Mouse (Mus musculus) urinary bladder, adult 2 months (tissue): ENCODE measurements around the gene Cdx4. TPM values are rescaled to one million over a fixed set of nuclear protein-coding genes. Genes with fewer than 3 reads are reported as not detected.
A peak's percentile ranks its signal among the peaks of the same experiment; 100 is the strongest.

Experiments
- DNase-seq: peaks from one replicate; pipeline ENCODE4 v3.0.0; 2022; ENCODE audit warnings: low spot score
- polyA plus RNA-seq: library from polyadenylated mRNA; depleted of rRNA; stranded (reverse); fragments of >200 nt; gene quantifications from 2 replicates; pipeline ENCODE4 v1.2.3, GENCODE M21; 2012; rRNA removed

Cdx4 gene
- polyA plus RNA-seq, result not detected in 2 replicates

DNA sequence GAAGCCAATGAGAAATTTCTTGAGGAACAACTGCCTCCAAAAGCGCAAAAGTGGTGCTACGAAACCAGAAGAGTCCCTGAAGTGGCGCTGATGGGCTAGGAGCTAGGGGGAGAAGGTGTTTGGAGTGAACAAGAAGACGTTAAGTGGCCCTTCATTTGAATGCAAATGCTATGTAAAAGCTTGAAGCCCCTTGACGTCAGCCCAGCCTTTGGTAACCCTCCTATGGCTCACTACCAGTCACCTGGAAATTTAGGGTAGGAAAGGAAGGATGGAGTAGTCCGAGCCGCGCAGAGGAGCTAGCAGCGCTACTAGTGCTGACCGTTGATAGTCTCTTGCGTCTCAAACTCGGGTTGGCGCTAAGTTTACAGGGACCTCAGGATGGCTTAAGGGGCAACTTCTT lies at the start of gene Cdx4:
Gene Cdx4, plus strand, starts transcription at position 253 of the 400 bp plus-strand sequence.
- no peak for DNase-seq

- no peak for DNase-seq
Measured at GRCm38 (mm10) chrX:103274325-103274724, 46.9 kb upstream of the Cdx4 start.

DNA sequence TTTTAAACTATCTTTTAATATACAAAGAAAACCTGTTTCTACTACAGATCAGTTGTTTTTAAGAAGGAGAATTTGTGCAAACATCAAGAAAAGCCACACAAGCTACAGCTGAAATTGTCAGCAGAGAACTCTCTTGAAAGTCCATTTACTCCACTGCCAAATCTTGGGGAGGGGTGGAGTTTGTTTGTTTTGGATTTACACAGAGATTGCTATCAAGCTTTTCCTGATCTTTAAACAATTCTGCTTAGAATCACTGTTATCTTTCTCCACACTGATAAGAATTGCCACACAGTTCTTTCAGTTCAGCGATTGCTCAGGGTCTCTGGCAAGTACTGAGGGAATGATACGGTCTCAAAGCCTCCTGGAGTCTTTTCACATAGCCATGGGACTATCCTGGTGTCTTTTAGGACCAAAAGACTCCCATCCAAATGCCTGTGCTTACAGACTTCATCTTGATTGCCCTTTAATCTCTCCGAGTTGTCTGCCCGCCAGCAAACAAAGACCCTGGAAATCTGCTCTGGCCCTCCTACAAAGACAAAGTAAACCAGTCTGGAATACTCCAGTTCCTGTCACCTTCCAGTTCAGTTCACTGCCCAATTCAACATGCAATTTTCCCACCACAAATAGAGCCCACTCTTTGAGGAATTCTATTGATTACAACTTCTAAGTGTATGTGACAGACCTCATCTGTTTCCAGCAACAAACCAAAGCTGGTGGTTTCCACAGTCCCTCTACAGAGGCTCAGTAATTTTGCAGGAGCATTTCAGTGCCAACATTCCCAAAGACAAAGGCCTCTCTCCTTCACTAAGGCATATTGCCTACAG lies 34.1 kb upstream of the Cdx4 start:
- DNase-seq, result no peak

DNA sequence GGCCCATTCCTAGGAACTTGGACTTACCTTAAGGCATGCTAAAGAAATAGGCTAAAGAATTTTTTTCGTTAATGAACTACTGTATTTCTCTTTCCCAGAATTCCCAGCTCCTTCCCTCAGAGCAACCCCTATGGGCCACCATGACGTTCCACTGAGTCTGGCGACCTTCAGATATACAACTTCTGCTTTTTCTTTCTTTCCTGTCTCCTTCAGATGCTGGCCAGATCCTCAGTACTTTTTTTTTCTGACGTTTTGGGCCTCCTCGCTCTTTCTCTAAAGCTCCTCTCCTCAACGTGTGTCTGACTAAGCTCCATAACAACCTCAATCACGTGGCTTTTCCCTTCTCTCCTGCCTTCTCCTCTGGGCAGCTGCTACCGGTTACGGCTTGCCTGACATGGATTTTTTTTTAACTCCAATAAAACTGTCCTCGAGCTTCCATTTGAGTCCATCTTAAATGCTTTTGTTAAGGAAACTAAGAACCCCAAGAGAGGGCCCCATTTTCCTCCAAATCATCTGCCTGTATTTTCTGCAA lies 33.3 kb upstream of the Cdx4 start:
- DNase-seq, result no peak

GRCm38 (mm10) chrX:103288485-103289330 lies 32.5 kb upstream of the Cdx4 start:
- DNase-seq, result no peak

- no peak for DNase-seq
Measured at GRCm38 (mm10) chrX:103298937-103299336, 22.3 kb upstream of the Cdx4 start.

GRCm38 (mm10) chrX:103308262-103308661 lies 12.9 kb upstream of the Cdx4 start:
- no peak for DNase-seq

GRCm38 (mm10) chrX:103311723-103312122 lies 9.5 kb upstream of the Cdx4 start:
- no peak for DNase-seq

DNA sequence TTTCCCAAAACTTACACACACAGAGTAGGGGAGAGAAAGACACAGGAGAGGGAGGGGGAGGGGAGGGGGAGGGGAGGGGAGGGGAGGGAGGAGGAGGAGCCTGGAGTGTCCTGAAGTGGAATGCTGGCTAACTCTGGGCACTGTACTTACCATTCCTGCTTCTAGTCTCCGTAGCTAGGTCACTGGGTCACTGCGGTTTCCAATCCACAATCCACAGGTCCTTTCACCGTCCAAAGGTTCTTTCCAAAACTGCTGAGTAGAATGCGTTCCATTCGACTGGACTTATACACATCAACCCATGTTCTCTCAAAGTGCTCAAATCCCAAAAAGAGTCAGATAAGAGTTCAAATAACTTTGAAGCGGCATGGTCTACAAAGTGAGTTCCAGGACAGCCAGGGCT lies 7.1 kb upstream of the Cdx4 start:
- DNase-seq, result no peak

GRCm38 (mm10) chrX:103325900-103326299 lies 4.7 kb downstream of the Cdx4 start:
- DNase-seq, result no peak

DNA sequence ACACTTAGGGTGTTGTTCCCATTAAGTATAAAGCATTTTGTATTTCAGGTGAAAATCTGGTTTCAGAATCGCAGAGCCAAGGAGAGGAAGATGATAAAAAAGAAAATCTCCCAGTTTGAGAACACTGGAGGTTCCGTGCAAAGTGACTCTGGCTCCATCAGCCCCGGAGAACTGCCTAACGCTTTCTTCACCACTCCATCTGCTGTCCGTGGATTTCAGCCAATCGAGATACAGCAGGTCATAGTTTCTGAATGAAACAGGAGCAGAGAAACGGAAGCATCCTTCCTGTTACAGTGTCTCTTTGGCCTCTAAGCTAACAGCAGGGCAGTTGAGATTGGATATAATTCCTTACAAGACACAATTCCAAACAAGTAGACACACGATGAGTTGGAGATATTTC lies 8.2 kb downstream of the Cdx4 start:
- no peak for DNase-seq

DNA sequence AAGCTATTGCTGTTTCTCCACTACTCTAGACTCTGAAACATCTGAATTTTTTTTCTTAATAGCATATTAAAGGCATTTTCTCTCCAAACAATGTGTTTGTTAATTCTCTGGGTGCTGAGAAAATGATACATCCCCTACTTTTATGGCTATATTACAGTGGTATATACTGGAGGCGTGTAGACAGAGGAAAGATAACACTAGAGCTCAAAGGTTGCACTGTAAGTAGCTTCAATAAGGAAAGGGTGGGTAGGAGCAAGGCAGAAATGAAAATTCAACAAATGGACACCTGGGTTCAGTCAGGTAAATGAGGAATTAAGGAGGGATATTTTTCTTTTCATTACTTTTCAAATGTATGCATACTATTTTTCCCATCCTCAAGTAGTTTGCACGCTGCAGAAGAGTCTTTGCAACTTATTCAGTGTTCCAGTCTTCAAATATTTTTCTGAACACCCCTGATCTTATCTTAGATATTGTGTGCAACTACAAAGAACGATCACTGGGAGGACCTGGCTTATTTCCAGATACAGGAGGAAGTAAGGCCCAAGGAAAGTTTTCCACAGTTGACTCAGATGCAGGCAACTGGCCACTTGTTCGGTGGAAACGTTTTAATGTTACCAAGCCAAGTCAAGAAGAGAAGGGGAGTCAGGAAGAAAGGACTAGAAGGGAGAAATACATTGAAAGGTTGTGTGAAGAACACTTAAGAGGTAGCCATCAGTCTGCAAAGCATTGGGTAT lies 10.1 kb downstream of the Cdx4 start:
- DNase-seq, result no peak

- no peak for DNase-seq
Measured at GRCm38 (mm10) chrX:103341369-103342113, 20.3 kb downstream of the Cdx4 start.

DNA sequence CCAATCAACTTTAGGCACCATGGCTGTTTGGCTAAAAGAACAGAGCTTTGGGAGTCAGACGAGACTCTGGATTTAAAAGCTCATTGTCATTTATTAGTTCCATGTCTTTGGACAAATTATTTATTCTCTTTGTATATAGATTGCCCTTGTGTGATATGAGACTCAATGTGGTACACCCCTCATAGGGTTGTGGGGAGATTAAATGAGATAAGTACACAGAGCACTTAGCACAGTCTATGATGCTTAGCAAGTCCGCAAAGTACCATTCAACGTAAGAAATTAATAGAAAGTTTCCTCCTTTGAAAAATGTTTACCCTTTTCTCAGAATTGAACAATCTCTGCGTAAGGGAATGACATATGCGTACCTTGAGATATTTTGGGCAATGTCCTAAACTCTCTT lies 34.6 kb downstream of the Cdx4 start:
- DNase-seq, result no peak

DNA sequence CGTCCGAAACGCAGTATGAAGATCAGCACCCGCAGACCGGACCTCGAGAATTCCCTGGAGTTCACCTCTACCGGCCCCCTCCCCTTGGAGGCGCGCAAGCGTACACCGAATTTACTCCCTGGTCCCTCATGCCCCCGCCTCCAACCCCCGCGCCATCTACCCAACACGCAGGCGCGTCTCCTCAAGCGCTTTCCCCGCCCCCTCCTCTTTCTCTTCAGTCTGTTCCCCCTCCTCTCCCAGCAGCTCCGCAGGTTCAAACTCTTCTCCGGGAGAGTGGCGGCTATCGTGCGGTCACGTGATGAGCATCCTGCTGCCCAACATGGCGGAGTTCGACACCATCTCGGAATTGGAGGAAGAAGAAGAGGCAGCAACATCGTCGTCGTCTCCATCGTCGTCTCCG lies 35.1 kb downstream of the Cdx4 start, which contains the start of gene Chic1:
Gene Chic1, plus strand, starts transcription at position 190 of the 400 bp plus-strand sequence.
- peak; percentile 29 for DNase-seq

- no peak for DNase-seq
Measured at GRCm38 (mm10) chrX:103356761-103357236, 35.6 kb downstream of the Cdx4 start.

DNA sequence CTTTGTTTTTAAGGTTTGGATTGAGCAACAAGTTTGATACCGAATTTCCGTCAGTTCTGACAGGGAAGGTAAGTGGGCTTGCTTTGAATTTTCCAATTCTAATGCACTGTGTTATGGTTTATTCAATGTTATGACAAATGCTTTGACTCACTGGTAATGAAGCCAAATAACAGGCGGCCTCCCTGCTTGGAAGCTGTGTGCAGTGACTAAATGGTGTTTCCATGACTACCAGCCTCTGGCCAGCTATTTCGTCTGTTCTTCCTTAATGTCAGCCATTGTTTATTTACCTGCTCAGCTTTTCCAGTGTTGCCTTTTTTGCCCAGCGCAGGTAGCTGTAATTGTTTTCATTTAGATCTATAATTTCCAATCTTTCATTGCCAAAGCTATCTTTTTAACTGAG lies 45.0 kb downstream of the Cdx4 start:
- DNase-seq, result no peak

GRCm38 (mm10) chrX:103368650-103369049 lies 47.5 kb downstream of the Cdx4 start:
- DNase-seq, result no peak

DNA sequence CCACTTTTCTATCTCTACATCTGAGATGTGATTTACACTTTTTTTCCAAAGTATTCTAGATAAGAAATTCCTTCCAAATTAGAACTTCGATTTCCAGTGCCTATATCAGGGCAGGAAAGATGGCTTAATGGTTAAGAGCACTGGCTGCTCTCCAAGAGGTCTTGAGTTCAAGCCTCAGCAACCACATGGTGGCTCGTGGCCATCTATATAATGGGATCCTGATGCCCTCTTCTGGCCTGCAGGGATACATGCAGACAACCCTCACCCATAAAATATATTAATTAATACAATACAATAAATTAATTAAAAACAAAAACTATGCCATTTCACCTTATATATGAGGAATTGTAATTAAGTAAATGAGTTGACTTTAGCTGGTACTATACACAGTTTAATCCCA lies 50.0 kb downstream of the Cdx4 start:
- no peak for DNase-seq

DNA sequence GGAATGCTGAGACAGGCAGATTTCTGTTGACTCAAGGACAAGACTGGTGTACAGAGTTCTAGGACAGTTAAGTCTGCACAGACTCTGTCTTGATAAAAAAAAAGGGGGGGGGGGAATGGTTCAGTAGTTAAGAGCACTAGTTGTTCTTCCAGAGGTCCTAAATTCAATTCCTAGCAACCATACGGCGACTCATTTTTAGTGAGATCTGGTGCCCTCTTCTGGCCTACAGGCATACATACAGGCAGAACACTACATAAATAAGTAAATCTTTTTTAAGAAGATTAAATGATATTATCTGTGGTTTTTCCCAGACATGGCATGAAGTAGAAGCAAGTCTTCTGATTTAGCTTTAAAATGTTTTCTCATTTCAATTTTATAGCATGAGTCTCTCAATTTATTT lies 50.4 kb downstream of the Cdx4 start:
- no peak for DNase-seq

GRCm38 (mm10) chrX:103374250-103374649 lies 53.1 kb downstream of the Cdx4 start:
- DNase-seq, result no peak
